Mouse (Mus musculus) lung, embryonic 15.5 days (tissue): ENCODE measurements around the gene Gm14124. TPM values are rescaled to one million over a fixed set of nuclear protein-coding genes. Genes with fewer than 3 reads are reported as not detected.

Experiments
- ATAC-seq: fragments of 200-750 bp; cut with Nextera tagmentation; 2 replicates; pipeline ENCODE4 v1.8.0; 2017; ENCODE audit warnings: moderate number of reproducible peaks, borderline replicate concordance; ENCODE audit not compliant: low FRiP score, low TSS enrichment; ENCODE audit errors: extremely low read depth
- H3K27ac ChIP-seq: fragments of 300-500 bp; sonication (generic); 2 replicates; pipeline ENCODE4 v1.5.1; 2015; ENCODE audit warnings: moderate library complexity, mild to moderate bottlenecking, inconsistent platforms
- H3K27me3 ChIP-seq: fragments of 300-500 bp; sonication (generic); 2 replicates; pipeline ENCODE4 v1.6.1; 2015; ENCODE audit warnings: inconsistent platforms
- H3K36me3 ChIP-seq: fragments of 300-500 bp; sonication (generic); 2 replicates; pipeline ENCODE4 v1.6.1; 2015; ENCODE audit warnings: inconsistent platforms
- H3K4me1 ChIP-seq: fragments of 300-500 bp; sonication (generic); 2 replicates; pipeline ENCODE4 v1.6.1; 2015; ENCODE audit warnings: inconsistent platforms
- H3K4me2 ChIP-seq: fragments of 300-500 bp; sonication (generic); 2 replicates; pipeline ENCODE4 v1.6.1; 2015; ENCODE audit warnings: inconsistent platforms, mild to moderate bottlenecking, moderate library complexity
- H3K4me3 ChIP-seq: fragments of 300-500 bp; sonication (generic); 2 replicates; pipeline ENCODE4 v1.5.1; 2015; ENCODE audit warnings: mild to moderate bottlenecking, inconsistent platforms
- H3K9ac ChIP-seq: fragments of 300-500 bp; sonication (generic); 2 replicates; pipeline ENCODE4 v1.6.1; 2015; ENCODE audit warnings: inconsistent platforms
- H3K9me3 ChIP-seq: fragments of 300-500 bp; sonication (generic); 2 replicates; pipeline ENCODE4 v1.6.1; 2016; ENCODE audit warnings: inconsistent platforms
- WGBS: fragments of 180-500 bp; shearing (Covaris S2); methylation state at CpG from one replicate; pipeline ENCODE4 v1.1.7; 2015; 5-methylcytosine and 5-hydroxymethylcytosine counted together
- polyA plus RNA-seq: library from polyadenylated mRNA; unstranded; fragments of >200 nt; fragmentation: Nextera tagmentation; extraction: Ambion mirVana; gene quantifications from 2 replicates; pipeline ENCODE4 v1.2.1, GENCODE M21; 2015

Gm14124 gene
- polyA plus RNA-seq, 1 experiment from 2014 or later = not detected

GRCm38 (mm10) chr2:150316140-150316539 lies 58.8 kb downstream of the Gm14124 start:
- H3K9me3 ChIP-seq = peaks cover 1% of the 10 kb centered on the region; the same call in 1 of the 2 replicates
- H3K27me3 ChIP-seq = no peaks in the 10 kb centered on the region
- H3K4me3 ChIP-seq = no peak overlapping the region
- ATAC-seq = no peak
- peaks cover 27% of the 10 kb centered on the region for H3K36me3 ChIP-seq
- no peak overlapping the region for H3K27ac ChIP-seq
- no peak overlapping the region for H3K4me2 ChIP-seq
- no peak overlapping the region for H3K9ac ChIP-seq
- H3K4me1 ChIP-seq = no peaks in the 10 kb centered on the region; the same call in 1 of the 2 replicates

- Histone ChIP-seq H3K27me3 (no peaks in the 10 kb centered on the region), H3K9me3 (peaks cover 9% of the 10 kb centered on the region; the same call in 1 of the 2 replicates), H3K9ac (no peak overlapping the region), H3K4me3 (no peak overlapping the region), H3K27ac (no peak overlapping the region), H3K4me1 (no peaks in the 10 kb centered on the region), H3K36me3 (peaks cover 36% of the 10 kb centered on the region), H3K4me2 (no peak overlapping the region)
- ATAC-seq = no peak
- WGBS = 100% methylated on average over 1 of the region's 1 CpGs
Measured at GRCm38 (mm10) chr2:150318973-150319372, 61.7 kb downstream of the Gm14124 start.

Other genes starting within 250 kb of the Gm14124 start
- gene Zfp120, start 120.8 kb upstream of the Gm14124 start, polyA plus RNA-seq = 10.1 and 11.1 TPM in 2 replicates
- gene Gm10770, start 77.8 kb upstream of the Gm14124 start, polyA plus RNA-seq = not detected in 2 replicates
- gene Gm14139, start 75.8 kb upstream of the Gm14124 start, polyA plus RNA-seq = not detected in 2 replicates
- gene Zfp937, start 39.4 kb upstream of the Gm14124 start, polyA plus RNA-seq = 10.2 and 10.5 TPM in 2 replicates
- 5.4 and 5.9 TPM in 2 replicates for gene Gm21994, start 1.9 kb upstream of the Gm14124 start, polyA plus RNA-seq
- gene Gm10130, start 66.2 kb downstream of the Gm14124 start, polyA plus RNA-seq = 2.6 and 3.1 TPM in 2 replicates
- gene 3300002I08Rik, start 105.2 kb downstream of the Gm14124 start, polyA plus RNA-seq = 8.2 and 9.1 TPM in 2 replicates
- gene Zfp442, start 194.0 kb downstream of the Gm14124 start, polyA plus RNA-seq = 7.1 and 8.2 TPM in 2 replicates
- gene Zfp345, start 227.6 kb downstream of the Gm14124 start, polyA plus RNA-seq = 0.06 and 0.09 TPM in 2 replicates